Mouse (Mus musculus) lung, embryonic 15.5 days (tissue): ENCODE data around the gene Pdzd3. TPM values are rescaled to one million over a fixed set of nuclear protein-coding genes. Genes with fewer than 3 reads are reported as not detected.

Experiments used
- polyA plus RNA-seq: library from polyadenylated mRNA; unstranded; fragments of >200 nt; fragmentation: Nextera tagmentation; extraction: Ambion mirVana; gene quantifications from 2 replicates; pipeline ENCODE4 v1.2.1, GENCODE M21; 2015

The Pdzd3 gene
- polyA plus RNA-seq, 1 experiment from 2014 or later = not detected

Other genes with a start within 250 kb of the Pdzd3 start
- 1.6 and 4.1 TPM in 2 replicates for gene Thy1, start 208.1 kb downstream of the Pdzd3 start, polyA plus RNA-seq
- gene Usp2, start 184.4 kb downstream of the Pdzd3 start, polyA plus RNA-seq = 8.3 and 10.5 TPM in 2 replicates
- gene Mfrp, start 149.7 kb downstream of the Pdzd3 start, polyA plus RNA-seq = 0.14 and 0.28 TPM in 2 replicates
- 6.3 and 6.5 TPM in 2 replicates for gene C1qtnf5, start 144.2 kb downstream of the Pdzd3 start, polyA plus RNA-seq
- gene Gm49380, start 138.0 kb downstream of the Pdzd3 start, polyA plus RNA-seq = 0.17 and 0.21 TPM in 2 replicates
- 69.9 and 71.4 TPM in 2 replicates for gene Rnf26, start 138.0 kb downstream of the Pdzd3 start, polyA plus RNA-seq
- 86.2 and 92.9 TPM in 2 replicates for gene Mcam, start 117.0 kb downstream of the Pdzd3 start, polyA plus RNA-seq
- 13.5 and 15.4 TPM in 2 replicates for gene Cbl, start 17.4 kb downstream of the Pdzd3 start, polyA plus RNA-seq
- 2.8 and 2.9 TPM in 2 replicates for gene Ccdc153, start 10.8 kb downstream of the Pdzd3 start, polyA plus RNA-seq
- gene Nlrx1, start 17.1 kb upstream of the Pdzd3 start, polyA plus RNA-seq = 9.9 and 11.0 TPM in 2 replicates
- gene Abcg4, start 37.1 kb upstream of the Pdzd3 start, polyA plus RNA-seq = 1.8 and 2.0 TPM in 2 replicates
- gene Hinfp, start 54.2 kb upstream of the Pdzd3 start, polyA plus RNA-seq = 21.4 and 21.7 TPM in 2 replicates
- gene C2cd2l, start 68.8 kb upstream of the Pdzd3 start, polyA plus RNA-seq = 6.8 and 8.5 TPM in 2 replicates
- gene Dpagt1, start 74.5 kb upstream of the Pdzd3 start, polyA plus RNA-seq = 33.5 and 36.5 TPM in 2 replicates
- 357 and 365 TPM in 2 replicates for gene H2afx, start 83.2 kb upstream of the Pdzd3 start, polyA plus RNA-seq
- gene Hmbs, start 92.8 kb upstream of the Pdzd3 start, polyA plus RNA-seq = 123 and 135 TPM in 2 replicates
- 27.9 and 29.8 TPM in 2 replicates for gene Vps11, start 110.2 kb upstream of the Pdzd3 start, polyA plus RNA-seq
- 34.6 and 35.7 TPM in 2 replicates for gene Hyou1, start 128.0 kb upstream of the Pdzd3 start, polyA plus RNA-seq
- 20.5 and 21.3 TPM in 2 replicates for gene Slc37a4, start 145.4 kb upstream of the Pdzd3 start, polyA plus RNA-seq
- 1,635 and 1,709 TPM in 2 replicates for gene Rps25, start 155.7 kb upstream of the Pdzd3 start, polyA plus RNA-seq
- gene Trappc4, start 156.1 kb upstream of the Pdzd3 start, polyA plus RNA-seq = 131 and 133 TPM in 2 replicates
- 27.3 and 31.7 TPM in 2 replicates for gene Ccdc84, start 167.1 kb upstream of the Pdzd3 start, polyA plus RNA-seq
- gene Foxr1, start 189.7 kb upstream of the Pdzd3 start, polyA plus RNA-seq = not detected in 2 replicates
- gene Upk2, start 203.5 kb upstream of the Pdzd3 start, polyA plus RNA-seq = 1.3 and 1.5 TPM in 2 replicates
- gene Bcl9l, start 231.4 kb upstream of the Pdzd3 start, polyA plus RNA-seq = 17.1 and 17.3 TPM in 2 replicates